Mouse (Mus musculus): Measurements from ENCODE around the gene Pten. TPM values are rescaled to one million over a fixed set of nuclear protein-coding genes. Genes with fewer than 3 reads are reported as not detected.

Pten gene
- total and polyA plus RNA-seq, 3 experiments, result 24.1 to 41.5 (median 36.8) TPM

DNA sequence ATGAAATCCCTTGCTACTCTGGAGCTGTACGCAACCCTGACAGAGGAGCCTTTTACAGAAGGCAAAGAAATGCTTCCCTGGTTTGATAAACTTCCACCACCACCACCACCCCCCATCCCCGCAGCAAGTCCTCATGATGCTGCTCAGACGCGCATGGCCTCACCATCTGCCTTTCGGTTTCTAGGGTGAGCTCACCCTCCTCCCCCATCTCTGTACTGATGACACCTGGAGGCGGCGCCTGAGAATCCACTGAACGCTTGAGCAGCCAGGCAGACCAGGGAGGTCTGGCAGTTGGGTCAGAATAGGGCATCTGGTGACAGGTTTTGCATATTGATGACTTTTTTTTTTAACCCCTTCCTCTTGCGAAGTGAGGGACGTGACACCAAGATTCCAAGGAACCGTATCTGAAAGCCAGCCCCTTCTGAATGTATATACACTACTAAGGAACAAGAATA is 44.7 kb upstream of the Pten start (continued):
- peak; percentile 98 for TF ChIP-seq ZNF384 (IDR thresholded peaks at IDR 0.05; ENCODE audit: low read depth, low read length)
- TF ChIP-seq MXI1 (IDR thresholded peaks at IDR 0.05; ENCODE audit: low read depth, low read length), result no peak; the same call in 1 of the 2 replicates
- TF ChIP-seq E2F4 (IDR thresholded peaks at IDR 0.05; ENCODE audit: insufficient replicate concordance, low read depth, low read length), result no peak; the same call in 1 of the 2 replicates
- TF ChIP-seq USF1 (IDR thresholded peaks at IDR 0.05; ENCODE audit: low read depth, low read length), result no peak
- peak; percentile 72; the same call in 1 of the 2 replicates for TF ChIP-seq POLR2AphosphoS2 (IDR thresholded peaks at IDR 0.05; ENCODE audit: low read depth, low read length)

DNA sequence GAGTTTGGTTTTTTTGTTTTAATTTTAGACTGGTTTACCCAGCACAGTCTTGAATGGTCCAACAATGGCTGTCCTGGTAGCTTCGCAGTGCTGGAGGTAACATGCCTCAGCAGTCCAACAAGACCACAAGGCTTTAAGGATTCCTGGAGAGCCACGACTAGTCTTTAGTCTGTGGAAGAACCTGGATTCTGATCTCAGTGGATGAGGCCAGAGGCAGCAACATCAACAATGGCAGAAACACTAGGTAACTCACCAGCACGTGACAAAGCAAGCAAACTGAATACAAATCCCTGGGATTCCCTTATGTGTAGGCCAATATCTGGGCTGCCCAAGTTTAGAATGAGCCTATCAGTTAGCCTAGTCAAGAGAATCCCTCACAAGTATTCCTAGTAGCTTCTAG is 43.8 kb upstream of the Pten start:
- H3K9me3 ChIP-seq (replicated peaks; ENCODE audit: low read length), result no peaks in the 10 kb centered on the region
- TF ChIP-seq TCF12 (IDR thresholded peaks at IDR 0.05; ENCODE audit: low read depth, low read length), result no peak
- TF ChIP-seq CHD1 (IDR thresholded peaks at IDR 0.05; ENCODE audit: low read depth, low read length), result no peak
- no peak for TF ChIP-seq NELFE (IDR thresholded peaks at IDR 0.05; ENCODE audit: low read depth, low read length)
- no peak for TF ChIP-seq CTCF (conservative IDR thresholded peaks at IDR 0.05 in 1 of 2, IDR thresholded peaks at IDR 0.05 in 1 of 2; ENCODE audit: low read depth in 2 of 2, low read length in 2 of 2)
- TF ChIP-seq MEF2A (IDR thresholded peaks at IDR 0.05; ENCODE audit: borderline replicate concordance, low read depth, low read length), result no peak
- no peak for TF ChIP-seq ZKSCAN1 (IDR thresholded peaks at IDR 0.05; ENCODE audit: borderline replicate concordance, low read depth, low read length)
- TF ChIP-seq ZC3H11A (IDR thresholded peaks at IDR 0.05; ENCODE audit: low read depth, low read length), result no peak
- no peak for TF ChIP-seq IRF4 (IDR thresholded peaks at IDR 0.05; ENCODE audit: low read depth, low read length)
- TF ChIP-seq ETS1 (conservative IDR thresholded peaks at IDR 0.05; ENCODE audit: low read depth, low read length), result no peak
- TF ChIP-seq GABPA (IDR thresholded peaks at IDR 0.05; ENCODE audit: insufficient replicate concordance, low read depth, low read length), result no peak
- no peak overlapping the region for H3K4me3 ChIP-seq (replicated peaks in 1 of 3; ENCODE audit: low read depth in 2 of 3, low read length in 2 of 3, poor library complexity in 1 of 3)
- in situ Hi-C loops (cut with MboI; ENCODE audit: low pct_ligation_motif_present, low pct_unique_long_range_greater_than_20kb, low sequenced_read_pairs) (loop anchor here (5.0 to 10.0 kb wide), 2 partner anchors 514 to 651 kb away; no protein-coding TSS in a partner anchor), dilution Hi-C loops (cut with MboI; ENCODE audit: extremely low pct_ligation_motif_present, extremely low pct_unique_long_range_greater_than_20kb, low sequenced_read_pairs) (no loop called here)
- H3K4me2 ChIP-seq (ENCODE audit: insufficient read depth, low read depth, poor library complexity, severe bottlenecking), result peak overlapping the region; percentile 81; the same call in 1 of the 2 replicates
- H3K4me1 ChIP-seq (ENCODE audit: control insufficient read depth in 1 of 2, insufficient read depth in 2 of 2), result peaks cover 10 to 40% of the 10 kb centered on the region in 2 experiments
- H3K79me2 ChIP-seq (replicated peaks; ENCODE audit: control insufficient read depth, extremely low read depth, insufficient read depth, poor library complexity, severe bottlenecking), result peaks cover 31% of the 10 kb centered on the region
- peak overlapping the region; percentile 41; the same call in 1 of the 2 replicates for H3K9ac ChIP-seq (ENCODE audit: insufficient read depth, low read depth)
- H3K27me3 ChIP-seq (replicated peaks), result no peaks in the 10 kb centered on the region
- H3K36me3 ChIP-seq (replicated peaks in 1 of 2; ENCODE audit: control insufficient read depth in 1 of 2, insufficient read depth in 1 of 2, low read length in 1 of 2), result peaks cover 4 to 7% of the 10 kb centered on the region in 2 experiments
- H3K27ac ChIP-seq (ENCODE audit: insufficient read depth, low read depth), result peak overlapping the region; percentile 28; the same call in 1 of the 2 replicates
- no peak for DNase-seq (ENCODE audit: extremely low read depth)

DNA sequence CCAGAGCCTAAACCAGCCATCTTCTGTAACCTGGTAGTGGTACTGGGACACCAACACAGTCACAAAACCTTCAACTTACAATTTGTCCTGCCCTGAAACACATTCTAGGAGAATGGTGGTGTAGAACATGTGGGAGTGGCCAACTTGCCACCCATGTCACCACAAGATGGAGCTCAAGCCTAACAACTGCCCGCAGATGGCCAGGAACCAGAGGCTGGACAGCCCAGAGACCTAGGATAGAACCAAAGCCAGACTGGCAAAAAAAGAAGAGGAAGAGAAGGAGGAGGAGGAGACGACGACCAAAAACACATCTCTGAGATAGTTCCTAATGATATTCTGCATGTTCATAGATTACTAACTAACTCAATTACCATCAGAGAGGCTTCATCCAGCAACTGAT is 42.1 kb upstream of the Pten start:
- H3K9me3 ChIP-seq (replicated peaks; ENCODE audit: low read length), result no peaks in the 10 kb centered on the region
- peaks cover 6 to 23% of the 10 kb centered on the region in 2 experiments for H3K4me1 ChIP-seq (ENCODE audit: control insufficient read depth in 1 of 2, insufficient read depth in 2 of 2)
- H3K79me2 ChIP-seq (replicated peaks; ENCODE audit: control insufficient read depth, extremely low read depth, insufficient read depth, poor library complexity, severe bottlenecking), result peaks cover 16% of the 10 kb centered on the region
- no peaks in the 10 kb centered on the region for H3K36me3 ChIP-seq (replicated peaks in 1 of 2; ENCODE audit: control insufficient read depth in 1 of 2, insufficient read depth in 1 of 2, low read length in 1 of 2)
- H3K27me3 ChIP-seq (replicated peaks), result no peaks in the 10 kb centered on the region
- dilution Hi-C loops (cut with MboI; ENCODE audit: extremely low pct_ligation_motif_present, extremely low pct_unique_long_range_greater_than_20kb, low sequenced_read_pairs), result no loop called here
- in situ Hi-C loops (cut with MboI; ENCODE audit: low pct_ligation_motif_present, low pct_unique_long_range_greater_than_20kb, low sequenced_read_pairs), result loop anchor here (5.0 to 10.0 kb wide), 2 partner anchors 42 to 650 kb away; partner anchors contain the start of gene Pten
- H3K4me3 ChIP-seq (replicated peaks in 1 of 3; ENCODE audit: low read depth in 2 of 3, low read length in 2 of 3, poor library complexity in 1 of 3), result no peak overlapping the region
- DNase-seq (ENCODE audit: extremely low read depth), result peak; percentile 71
- H3K27ac ChIP-seq (ENCODE audit: insufficient read depth, low read depth), result no peak overlapping the region
- no peak overlapping the region for H3K4me2 ChIP-seq (ENCODE audit: insufficient read depth, low read depth, poor library complexity, severe bottlenecking)
- H3K9ac ChIP-seq (ENCODE audit: insufficient read depth, low read depth), result no peak overlapping the region
- TF ChIP-seq POLR2A (IDR thresholded peaks at IDR 0.05; ENCODE audit: low read depth, low read length), result no peak
- TF ChIP-seq ZKSCAN1 (IDR thresholded peaks at IDR 0.05; ENCODE audit: borderline replicate concordance, low read depth, low read length), result no peak
- TF ChIP-seq SMC3 (IDR thresholded peaks at IDR 0.05; ENCODE audit: low read depth, low read length), result peak; percentile 95
- TF ChIP-seq NELFE (IDR thresholded peaks at IDR 0.05; ENCODE audit: low read depth, low read length), result peak; percentile 41; the same call in 1 of the 2 replicates
- peak; percentile 62 for TF ChIP-seq ZNF384 (IDR thresholded peaks at IDR 0.05; ENCODE audit: low read depth, low read length)
- TF ChIP-seq ELF1 (IDR thresholded peaks at IDR 0.05; ENCODE audit: low read depth, low read length), result 0 out of 2 replicates have a peak, but pooled peaks have one; percentile 28
- TF ChIP-seq CHD2 (IDR thresholded peaks at IDR 0.05; ENCODE audit: low read length), result no peak
- TF ChIP-seq RCOR1 (conservative IDR thresholded peaks at IDR 0.05; ENCODE audit: low read depth, low read length), result no peak
- 0 out of 2 replicates have a peak, but pooled peaks have one; percentile 39 for TF ChIP-seq JUND (conservative IDR thresholded peaks at IDR 0.05; ENCODE audit: low read depth, low read length)
- 0 out of 2 replicates have a peak, but pooled peaks have one; percentile 41 for TF ChIP-seq BHLHE40 (IDR thresholded peaks at IDR 0.05; ENCODE audit: low read depth, low read length)
- no peak for TF ChIP-seq HCFC1 (IDR thresholded peaks at IDR 0.05; ENCODE audit: low read depth, low read length)
- TF ChIP-seq UBTF (IDR thresholded peaks at IDR 0.05; ENCODE audit: low read depth, low read length), result no peak
- peak; percentile 35 to 96; a peak in 3 of 4 replicates for TF ChIP-seq CTCF (conservative IDR thresholded peaks at IDR 0.05 in 1 of 2, IDR thresholded peaks at IDR 0.05 in 1 of 2; ENCODE audit: low read depth in 2 of 2, low read length in 2 of 2)
- peak; percentile 37; the same call in 1 of the 2 replicates for TF ChIP-seq NRF1 (IDR thresholded peaks at IDR 0.05; ENCODE audit: low read depth, low read length)
- TF ChIP-seq KAT2A (IDR thresholded peaks at IDR 0.05; ENCODE audit: insufficient replicate concordance, low read length), result no peak
- TF ChIP-seq IRF4 (IDR thresholded peaks at IDR 0.05; ENCODE audit: low read depth, low read length), result peak; percentile 68; the same call in 1 of the 2 replicates
- TF ChIP-seq MEF2A (IDR thresholded peaks at IDR 0.05; ENCODE audit: borderline replicate concordance, low read depth, low read length), result peak; percentile 57; the same call in 1 of the 2 replicates
- 0 out of 2 replicates have a peak, but pooled peaks have one; percentile 15 for TF ChIP-seq EP300 (IDR thresholded peaks at IDR 0.05; ENCODE audit: low read length)
- TF ChIP-seq GABPA (IDR thresholded peaks at IDR 0.05; ENCODE audit: insufficient replicate concordance, low read depth, low read length), result no peak
- no peak for TF ChIP-seq PAX5 (IDR thresholded peaks at IDR 0.05; ENCODE audit: low read length)
